Mouse (Mus musculus): ENCODE data around the gene Epha1. TPM values are rescaled to one million over a fixed set of nuclear protein-coding genes. Genes with fewer than 3 reads are reported as not detected.

The Epha1 gene
- polyA plus RNA-seq, 1 experiment from 2014 or later, result not detected

DNA sequence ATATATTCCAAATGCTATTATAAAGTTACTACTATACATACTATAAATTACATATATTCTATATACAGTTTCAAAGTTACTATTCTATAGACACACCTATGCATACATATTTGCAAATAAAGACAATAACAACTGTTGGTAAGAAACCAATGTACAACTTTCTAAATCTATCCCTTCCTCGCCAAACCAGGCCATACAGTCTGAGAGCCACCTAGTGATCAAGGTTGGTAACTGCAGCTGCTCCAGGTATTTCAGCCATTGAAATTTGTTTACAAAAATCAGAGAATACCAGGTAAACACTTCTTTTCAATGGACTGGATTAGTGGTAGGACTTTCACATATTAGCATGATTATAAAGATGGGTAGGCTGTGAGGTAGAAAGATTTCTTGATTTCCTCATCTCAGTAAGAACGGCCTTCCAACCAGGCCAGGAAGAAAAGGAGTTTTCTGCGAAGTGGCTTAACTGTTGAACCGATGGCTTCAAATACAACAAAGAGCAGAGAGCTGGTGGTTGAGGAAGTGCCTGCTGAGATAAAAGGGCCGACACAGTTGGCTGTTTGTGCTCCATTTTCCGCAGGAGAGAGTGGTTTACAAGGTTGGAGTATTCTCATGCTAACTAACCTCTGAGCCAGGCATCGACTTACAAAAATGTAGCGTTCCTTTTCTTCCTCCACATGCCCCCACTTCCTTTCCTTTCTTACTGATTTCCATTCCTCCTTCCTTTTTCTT, 7.5 kb upstream of the Epha1 start:
- Histone ChIP-seq H3K27ac (no peak overlapping the region), H3K79me2 (ENCODE audit: inconsistent target) (no peaks in the 10 kb centered on the region), H3K4me3 (ENCODE audit: inconsistent target) (no peak overlapping the region), H3K36me3 (ENCODE audit: inconsistent target) (no peaks in the 10 kb centered on the region)
- WGBS (ENCODE audit: missing documents), result 57% methylated on average over 8 of the region's 8 CpGs

DNA sequence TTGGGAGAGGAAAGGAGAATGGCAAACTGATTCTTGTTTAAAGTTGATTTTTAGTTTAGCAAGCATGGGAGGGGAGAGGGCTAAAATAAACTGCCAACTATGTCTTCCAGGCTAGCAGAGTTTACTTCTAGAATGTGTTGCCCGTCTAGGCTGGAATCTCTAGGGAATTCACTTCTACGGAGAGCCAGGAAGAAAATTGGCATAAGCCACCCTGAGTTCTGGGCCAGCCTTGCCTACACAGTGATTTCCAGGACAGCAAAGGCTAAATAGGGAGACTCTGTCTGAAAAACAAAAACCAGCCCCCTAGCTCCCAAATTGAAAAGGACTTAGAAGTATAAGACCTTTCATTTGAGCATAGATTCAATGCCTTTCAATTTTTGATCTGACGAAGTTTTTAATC, 6.5 kb upstream of the Epha1 start:
- no peaks in the 10 kb centered on the region for H3K36me3 ChIP-seq (ENCODE audit: inconsistent target)
- 91% methylated on average over 3 of the region's 3 CpGs for WGBS (ENCODE audit: missing documents)
- H3K79me2 ChIP-seq (ENCODE audit: inconsistent target), result no peaks in the 10 kb centered on the region
- no peak overlapping the region for H3K4me3 ChIP-seq (ENCODE audit: inconsistent target)
- no peak overlapping the region for H3K27ac ChIP-seq

DNA sequence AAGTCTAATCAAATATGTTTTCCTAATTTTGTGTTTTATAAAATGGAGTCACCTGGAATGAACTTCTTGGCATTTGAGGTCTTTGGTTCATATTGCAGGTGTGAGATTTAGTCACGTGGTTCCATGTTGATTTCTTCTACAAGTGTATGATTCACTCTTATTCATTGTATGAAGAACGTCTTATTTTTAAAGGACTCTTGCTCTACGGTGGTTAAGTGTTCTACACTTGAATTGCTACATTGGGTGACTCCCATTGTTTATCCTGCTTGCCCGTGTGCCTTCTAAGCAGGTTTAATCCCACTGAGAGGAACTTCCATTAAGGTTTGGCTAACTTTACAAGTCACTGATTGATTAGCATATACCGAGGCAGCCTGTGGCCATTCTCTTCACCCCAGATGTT, 4.2 kb upstream of the Epha1 start:
- Histone ChIP-seq H3K27ac (no peak overlapping the region), H3K4me3 (ENCODE audit: inconsistent target) (no peak overlapping the region), H3K79me2 (ENCODE audit: inconsistent target) (no peaks in the 10 kb centered on the region), H3K36me3 (ENCODE audit: inconsistent target) (no peaks in the 10 kb centered on the region)
- WGBS (ENCODE audit: missing documents), result 97% methylated on average over 5 of the region's 5 CpGs

DNA sequence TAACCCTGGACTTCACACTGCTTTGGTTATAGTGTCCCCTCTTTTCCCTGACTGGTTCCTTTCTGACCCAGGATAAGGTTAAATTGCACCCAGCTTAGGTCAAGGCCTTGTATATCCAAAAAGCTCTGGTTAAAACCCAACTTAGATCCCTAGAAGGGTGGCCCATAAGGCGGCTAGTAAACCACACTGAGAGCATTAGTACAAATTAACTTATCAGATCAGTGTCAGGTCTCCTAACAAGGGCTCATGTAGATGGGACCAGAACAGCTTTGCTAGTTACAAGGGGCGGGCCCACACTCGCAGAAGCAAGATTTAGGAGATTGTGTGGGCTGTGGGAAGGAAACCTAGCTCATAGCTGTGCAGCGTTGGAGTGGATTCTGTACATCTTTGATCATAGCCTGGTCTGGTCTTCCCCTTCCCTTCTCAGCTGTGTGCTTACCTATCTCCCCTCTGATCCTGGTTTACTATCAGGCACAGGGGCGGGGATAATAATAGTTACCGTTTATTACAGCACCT, 3.5 kb upstream of the Epha1 start:
- H3K27ac ChIP-seq, result no peak overlapping the region
- H3K36me3 ChIP-seq (ENCODE audit: inconsistent target), result no peaks in the 10 kb centered on the region
- H3K4me3 ChIP-seq (ENCODE audit: inconsistent target), result no peak overlapping the region
- no peaks in the 10 kb centered on the region for H3K79me2 ChIP-seq (ENCODE audit: inconsistent target)
- WGBS (ENCODE audit: missing documents), result 76% methylated on average over 6 of the region's 6 CpGs

DNA sequence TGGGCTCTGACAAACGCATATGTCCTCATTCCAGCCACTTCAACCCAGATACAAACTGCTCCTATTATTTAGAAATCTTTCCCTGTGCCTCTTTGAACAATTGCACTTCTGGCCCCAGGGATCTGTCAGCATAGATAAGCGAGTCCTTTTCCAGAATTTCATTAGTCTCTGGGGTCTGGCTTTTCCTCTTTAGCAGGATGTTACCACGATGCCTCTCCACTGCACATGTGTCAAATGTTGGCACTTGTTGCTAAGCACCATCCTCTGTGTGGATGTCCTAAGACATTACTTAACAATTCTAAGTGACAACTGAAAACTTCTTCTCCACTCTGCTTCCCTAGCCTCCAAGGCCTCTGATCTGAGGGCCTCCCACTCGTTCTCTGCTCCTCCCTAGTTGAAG, 2.9 kb upstream of the Epha1 start:
- Histone ChIP-seq H3K79me2 (ENCODE audit: inconsistent target) (no peaks in the 10 kb centered on the region), H3K27ac (no peak overlapping the region), H3K4me3 (ENCODE audit: inconsistent target) (no peak overlapping the region), H3K36me3 (ENCODE audit: inconsistent target) (no peaks in the 10 kb centered on the region)
- 54% methylated on average over 4 of the region's 4 CpGs for WGBS (ENCODE audit: missing documents)

DNA sequence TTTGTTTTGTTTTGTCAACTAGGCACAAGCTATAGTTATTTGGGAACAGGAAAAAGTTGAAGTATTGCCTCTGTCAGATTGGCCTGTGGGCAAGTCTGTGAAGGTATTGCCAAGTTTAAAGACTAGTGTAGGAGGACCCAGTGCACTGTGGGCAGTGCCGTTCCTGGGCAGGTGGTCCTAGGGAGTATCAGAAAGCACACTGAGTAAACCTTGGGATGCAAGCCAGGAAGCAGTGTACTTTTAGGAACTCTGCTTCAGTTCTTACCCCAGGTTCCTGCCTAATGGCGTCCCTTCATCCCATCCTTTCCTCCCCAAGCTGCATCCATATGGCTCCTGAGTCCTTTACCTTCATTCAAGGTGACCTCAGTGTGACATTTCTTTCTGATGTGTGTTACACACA, 2.1 kb upstream of the Epha1 start:
- Histone ChIP-seq H3K4me3 (ENCODE audit: inconsistent target) (no peak overlapping the region), H3K79me2 (ENCODE audit: inconsistent target) (no peaks in the 10 kb centered on the region), H3K36me3 (ENCODE audit: inconsistent target) (no peaks in the 10 kb centered on the region), H3K27ac (no peak overlapping the region)
- 100% methylated on average over 2 of the region's 2 CpGs for WGBS (ENCODE audit: missing documents)

DNA sequence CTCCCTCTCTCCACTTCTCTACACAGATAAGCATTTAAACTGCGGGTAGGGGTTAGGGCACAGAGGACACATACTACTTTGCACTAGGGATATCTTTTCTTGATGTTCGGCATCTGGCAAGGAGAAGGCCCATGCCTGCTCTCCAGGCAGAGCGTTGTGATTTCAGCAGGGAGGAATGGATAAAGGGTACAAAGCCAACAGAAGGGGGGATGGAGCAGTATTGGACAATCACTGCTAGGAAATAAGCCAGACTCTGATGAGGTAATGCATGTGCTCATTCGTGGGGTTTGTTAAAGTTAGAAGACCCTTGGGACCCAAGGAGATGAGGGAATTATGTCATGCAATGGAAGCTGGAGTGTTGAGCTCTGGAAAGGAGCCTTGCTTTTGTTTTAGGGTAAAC, 1.6 kb upstream of the Epha1 start:
- H3K79me2 ChIP-seq (ENCODE audit: inconsistent target), result no peaks in the 10 kb centered on the region
- no peak overlapping the region for H3K4me3 ChIP-seq (ENCODE audit: inconsistent target)
- no peaks in the 10 kb centered on the region for H3K36me3 ChIP-seq (ENCODE audit: inconsistent target)
- H3K27ac ChIP-seq, result no peak overlapping the region
- 98% methylated on average over 4 of the region's 4 CpGs for WGBS (ENCODE audit: missing documents)

DNA sequence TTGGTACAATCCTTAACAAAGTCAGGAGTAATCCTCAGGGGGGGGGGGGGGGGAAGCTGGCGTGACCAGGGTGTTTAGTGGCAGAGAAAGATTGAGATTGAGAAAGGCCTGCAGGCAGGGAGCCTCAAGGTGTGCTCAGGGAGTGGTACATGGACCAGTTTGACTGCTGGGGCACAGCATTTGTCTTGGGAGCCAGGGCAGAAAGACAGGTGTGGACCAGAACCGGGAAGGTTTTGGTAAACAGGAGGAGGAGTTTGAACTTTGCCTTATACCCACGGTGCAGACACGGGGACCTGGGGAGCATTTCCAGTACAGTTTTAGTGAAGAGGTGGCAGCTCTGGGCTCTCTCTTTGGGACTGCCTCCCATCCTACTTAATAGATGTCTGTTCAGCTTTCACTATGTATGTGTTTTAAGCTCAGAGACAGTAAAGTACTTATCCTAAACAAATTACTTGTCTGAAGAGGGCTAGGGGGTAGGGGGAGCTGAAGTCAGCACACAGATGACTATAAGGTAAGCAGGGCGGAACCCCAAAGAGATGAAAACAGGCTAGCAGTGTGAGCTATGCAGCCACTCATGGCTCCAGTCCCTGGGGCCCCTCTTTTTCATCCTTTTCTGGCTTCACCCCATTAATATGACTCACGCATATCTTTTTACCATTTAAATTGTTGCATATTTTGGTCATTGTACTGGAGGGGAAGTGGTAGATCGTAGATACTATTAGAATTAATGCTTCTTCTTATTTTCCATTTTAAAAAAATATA, 782 bp upstream of the Epha1 start:
- WGBS (ENCODE audit: missing documents), result 40% methylated on average over 5 of the region's 7 CpGs
- no peaks in the 10 kb centered on the region for H3K79me2 ChIP-seq (ENCODE audit: inconsistent target)
- H3K27ac ChIP-seq, result no peak overlapping the region
- H3K4me3 ChIP-seq (ENCODE audit: inconsistent target), result no peak overlapping the region
- H3K36me3 ChIP-seq (ENCODE audit: inconsistent target), result no peaks in the 10 kb centered on the region

DNA sequence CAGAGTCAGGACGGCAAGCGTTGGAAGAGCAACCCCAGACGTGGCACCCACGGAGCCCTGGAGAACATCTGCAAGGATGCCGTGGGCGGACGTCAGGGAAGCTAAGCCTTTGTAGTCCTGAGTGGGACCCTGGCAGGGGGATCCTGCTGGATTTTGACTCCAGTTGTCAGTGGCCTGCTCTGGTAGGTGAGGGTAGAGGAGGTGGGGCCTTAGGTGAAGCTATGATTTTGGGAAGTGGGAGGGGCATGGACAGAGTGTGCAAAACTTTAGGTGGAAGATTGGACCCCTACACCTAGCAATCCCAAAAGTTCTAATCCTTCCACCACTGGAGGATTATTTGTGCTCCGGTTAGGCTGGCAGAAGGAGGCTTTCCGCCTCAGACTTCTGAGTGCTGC, 650 bp downstream of the Epha1 start:
- H3K79me2 ChIP-seq (ENCODE audit: inconsistent target), result no peaks in the 10 kb centered on the region
- no peak overlapping the region for H3K4me3 ChIP-seq (ENCODE audit: inconsistent target)
- no peaks in the 10 kb centered on the region for H3K36me3 ChIP-seq (ENCODE audit: inconsistent target)
- no peak overlapping the region for H3K27ac ChIP-seq
- WGBS (ENCODE audit: missing documents), result 90% methylated on average over 7 of the region's 9 CpGs

DNA sequence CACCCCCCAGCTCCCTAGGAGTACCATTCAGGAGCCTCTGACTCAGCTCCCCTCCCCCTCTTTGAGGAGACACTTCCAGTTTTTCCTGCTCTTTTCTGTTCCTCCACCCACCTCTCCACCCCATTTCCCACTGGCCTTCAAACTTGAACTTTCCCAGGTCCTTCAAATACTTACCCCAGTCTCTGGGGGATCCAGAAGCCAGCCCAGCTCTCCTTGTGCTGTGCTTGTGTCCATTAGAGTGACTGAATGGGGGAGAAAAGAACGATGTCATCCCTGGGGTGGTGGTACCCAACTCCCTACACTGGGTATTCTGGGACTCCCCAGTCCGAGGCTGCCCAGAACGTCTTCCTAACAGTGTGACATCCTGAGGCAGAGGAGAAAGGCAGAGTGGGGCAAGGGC, 1.1 kb downstream of the Epha1 start:
- 68% methylated on average over 3 of the region's 3 CpGs for WGBS (ENCODE audit: missing documents)
- H3K27ac ChIP-seq, result no peak overlapping the region
- no peaks in the 10 kb centered on the region for H3K79me2 ChIP-seq (ENCODE audit: inconsistent target)
- H3K36me3 ChIP-seq (ENCODE audit: inconsistent target), result no peaks in the 10 kb centered on the region
- no peak overlapping the region for H3K4me3 ChIP-seq (ENCODE audit: inconsistent target)

DNA sequence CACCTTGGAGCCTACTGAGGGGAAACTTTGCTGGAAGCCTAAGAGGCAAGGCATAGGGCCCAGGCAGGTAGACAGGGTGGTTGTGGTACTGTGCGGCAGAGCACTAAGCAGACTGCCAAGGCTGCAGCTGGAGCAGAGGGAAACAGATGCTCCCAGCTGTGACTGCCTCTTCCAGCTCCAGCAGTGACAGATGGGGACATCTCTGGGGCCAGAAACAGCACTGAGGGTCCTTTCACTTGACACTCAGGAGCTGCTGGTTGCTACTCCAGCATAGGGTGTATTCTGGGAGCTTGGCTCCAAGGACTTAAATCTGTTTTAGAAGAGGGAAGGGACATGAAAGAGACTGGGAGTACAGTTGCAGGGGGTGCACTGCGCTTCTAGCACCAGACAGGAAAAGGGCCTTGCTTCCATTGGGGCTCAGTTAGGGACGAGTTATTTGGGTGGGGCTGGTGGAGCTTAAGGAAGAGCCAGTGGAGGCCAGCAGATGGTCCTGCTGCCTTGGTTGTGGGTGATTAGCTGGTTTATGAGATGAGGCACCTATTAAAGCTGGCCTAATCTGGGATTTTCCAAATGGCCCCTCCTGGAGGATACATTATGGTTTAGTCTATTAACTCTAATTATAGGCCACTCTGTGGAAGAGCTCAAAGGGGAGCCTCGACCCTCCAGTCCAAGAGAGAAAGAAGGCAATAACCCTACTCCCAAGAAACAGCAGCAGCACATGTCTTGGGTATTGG, 2.3 kb downstream of the Epha1 start:
- Histone ChIP-seq H3K27ac (no peak overlapping the region), H3K36me3 (ENCODE audit: inconsistent target) (no peaks in the 10 kb centered on the region), H3K4me3 (ENCODE audit: inconsistent target) (no peak overlapping the region), H3K79me2 (ENCODE audit: inconsistent target) (no peaks in the 10 kb centered on the region)
- 94% methylated on average over 4 of the region's 4 CpGs for WGBS (ENCODE audit: missing documents)

DNA sequence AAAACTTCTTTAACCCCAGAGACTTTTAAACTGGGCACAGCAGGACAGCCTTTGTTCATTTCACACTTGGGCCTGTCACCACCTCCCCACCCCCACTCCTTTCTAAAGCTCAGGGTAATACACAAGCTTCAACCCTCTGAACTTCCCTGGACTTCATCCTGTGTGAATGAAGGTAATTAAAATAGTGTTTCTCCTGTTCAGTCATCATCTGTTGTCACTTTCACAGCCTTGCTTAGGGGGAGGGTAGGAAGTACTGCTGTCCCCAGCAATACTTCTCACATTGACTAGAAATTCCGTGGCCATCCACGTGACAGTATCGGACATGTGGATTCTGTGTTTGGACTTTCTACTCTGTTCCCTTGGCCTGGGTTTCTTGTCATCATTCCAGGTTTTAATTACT, 3.2 kb downstream of the Epha1 start:
- Histone ChIP-seq H3K79me2 (ENCODE audit: inconsistent target) (no peaks in the 10 kb centered on the region), H3K36me3 (ENCODE audit: inconsistent target) (no peaks in the 10 kb centered on the region), H3K27ac (no peak overlapping the region), H3K4me3 (ENCODE audit: inconsistent target) (no peak overlapping the region)
- 97% methylated on average over 3 of the region's 3 CpGs for WGBS (ENCODE audit: missing documents)

DNA sequence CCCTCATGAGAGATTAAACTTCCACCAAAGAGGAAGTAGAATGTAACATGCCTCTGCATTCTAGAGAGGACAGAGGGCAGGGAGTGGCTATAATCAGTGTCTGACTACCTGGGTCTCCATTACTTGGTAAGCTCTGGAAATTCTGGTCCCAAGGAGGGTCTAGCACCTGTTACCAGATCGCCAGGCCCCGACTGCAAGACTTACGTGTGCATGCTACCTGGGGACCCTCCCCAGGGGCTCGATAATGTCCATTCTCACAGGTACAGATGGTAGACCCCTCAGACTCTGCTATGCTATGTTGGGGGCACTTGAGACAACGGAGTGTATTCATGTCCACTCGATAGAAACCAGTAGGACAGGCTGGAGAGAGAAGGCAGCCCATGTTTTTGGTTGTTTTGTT, 7.9 kb downstream of the Epha1 start:
- 95% methylated on average over 5 of the region's 6 CpGs for WGBS (ENCODE audit: missing documents)
- no peaks in the 10 kb centered on the region for H3K79me2 ChIP-seq (ENCODE audit: inconsistent target)
- H3K4me3 ChIP-seq (ENCODE audit: inconsistent target), result no peak overlapping the region
- H3K27ac ChIP-seq, result no peak overlapping the region
- peaks cover 5% of the 10 kb centered on the region; the same call in 1 of the 2 replicates for H3K36me3 ChIP-seq (ENCODE audit: inconsistent target)

DNA sequence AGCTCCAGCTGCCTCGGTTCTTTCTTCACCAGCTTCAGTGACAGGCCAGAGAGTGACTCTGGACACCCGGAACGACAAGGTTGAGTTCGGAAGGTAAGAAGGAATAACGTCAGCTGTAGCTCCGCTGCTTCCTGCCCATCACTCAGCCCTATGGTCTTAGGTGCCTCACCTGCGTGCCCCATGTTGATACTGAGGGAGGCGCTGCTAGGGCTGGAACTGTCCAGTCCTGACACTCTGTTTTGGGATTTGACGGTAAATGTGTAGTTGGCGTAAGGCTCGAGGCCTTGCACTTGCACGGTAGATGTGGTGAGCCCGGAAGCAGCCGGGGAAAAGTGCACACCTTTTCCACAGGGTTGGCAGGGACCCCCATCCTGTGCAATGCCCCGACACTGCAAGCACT, 8.5 kb downstream of the Epha1 start:
- H3K4me3 ChIP-seq (ENCODE audit: inconsistent target), result no peak overlapping the region
- H3K79me2 ChIP-seq (ENCODE audit: inconsistent target), result no peaks in the 10 kb centered on the region
- H3K27ac ChIP-seq, result no peak overlapping the region
- 97% methylated on average over 15 of the region's 15 CpGs for WGBS (ENCODE audit: missing documents)
- H3K36me3 ChIP-seq (ENCODE audit: inconsistent target), result peaks cover 10% of the 10 kb centered on the region

DNA sequence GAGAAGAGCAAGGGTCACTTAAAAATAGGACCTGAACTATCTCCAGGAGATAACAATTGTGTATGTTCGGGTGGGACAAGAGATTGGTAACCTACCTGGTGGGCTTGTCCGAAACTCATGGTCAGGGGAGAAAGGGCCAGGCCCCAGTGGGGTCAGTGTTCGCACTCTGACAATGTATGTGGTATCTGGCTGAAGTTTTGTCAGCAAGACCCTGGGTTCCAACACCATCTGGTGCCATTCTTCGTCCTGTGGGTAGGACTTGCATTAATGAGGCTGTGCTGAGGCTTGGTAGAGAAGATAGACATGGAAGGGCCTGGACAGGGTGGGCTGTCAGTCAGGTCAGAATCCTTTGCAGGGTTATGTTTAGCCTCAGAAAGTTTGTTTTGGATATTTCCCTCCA, 9.0 kb downstream of the Epha1 start:
- Histone ChIP-seq H3K36me3 (ENCODE audit: inconsistent target) (peaks cover 16% of the 10 kb centered on the region), H3K4me3 (ENCODE audit: inconsistent target) (no peak overlapping the region), H3K27ac (no peak overlapping the region), H3K79me2 (ENCODE audit: inconsistent target) (no peaks in the 10 kb centered on the region)
- 89% methylated on average over 4 of the region's 4 CpGs for WGBS (ENCODE audit: missing documents)
